Mouse (Mus musculus): ENCODE data around the gene Taf11. TPM values are rescaled to one million over a fixed set of nuclear protein-coding genes. Genes with fewer than 3 reads are reported as not detected.

Gene Taf11
- polyA plus RNA-seq (2015; fragmentation: Nextera tagmentation; extraction: Ambion mirVana) = 32.1 and 33.7 TPM in 2 replicates

DNA sequence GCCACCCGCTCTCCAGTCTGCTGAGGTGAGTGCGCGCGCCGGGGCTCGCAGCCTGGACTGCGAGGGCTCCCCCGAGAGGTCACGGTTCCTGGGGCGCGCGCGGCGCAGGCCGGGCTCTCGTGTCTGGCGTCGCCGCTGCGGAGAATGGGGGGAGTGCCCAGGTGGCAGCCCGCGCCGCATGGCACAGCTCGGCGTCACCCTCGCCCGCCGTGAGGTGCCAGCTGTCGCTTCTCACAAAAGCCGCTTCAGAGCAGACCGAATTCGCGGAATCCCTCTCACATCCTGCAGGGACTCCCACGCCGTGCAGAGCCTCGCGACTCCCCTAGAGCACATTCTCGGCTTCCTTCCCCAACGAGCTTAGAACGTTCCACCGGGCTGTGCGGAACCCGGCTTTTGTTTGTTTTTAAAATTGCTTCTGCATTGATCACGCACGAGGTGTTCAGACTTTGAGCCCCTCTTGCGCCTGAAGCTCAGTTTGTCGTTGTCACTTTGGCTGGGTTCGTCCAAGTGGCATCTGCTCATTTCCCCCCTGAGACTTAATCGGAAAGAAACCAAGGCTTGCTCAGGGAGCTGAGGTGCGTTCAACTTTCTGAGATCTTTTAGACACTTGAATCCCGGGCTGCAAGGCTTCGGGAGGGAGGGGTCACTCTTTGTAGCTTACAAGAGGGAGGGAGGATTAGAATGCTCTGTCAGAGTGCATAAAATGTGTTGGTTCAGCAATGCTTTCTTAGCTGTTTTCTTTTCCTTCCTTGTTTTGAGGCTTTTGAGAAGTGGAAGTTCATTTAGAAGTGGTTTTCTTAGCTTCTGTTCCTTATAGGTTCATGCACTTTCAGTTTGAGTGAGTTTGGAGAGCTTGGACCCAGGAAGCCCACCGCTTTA is at the start of gene Taf11:
Gene Taf11, minus strand, starts transcription at position 223 of the 879 bp plus-strand sequence.

DNA sequence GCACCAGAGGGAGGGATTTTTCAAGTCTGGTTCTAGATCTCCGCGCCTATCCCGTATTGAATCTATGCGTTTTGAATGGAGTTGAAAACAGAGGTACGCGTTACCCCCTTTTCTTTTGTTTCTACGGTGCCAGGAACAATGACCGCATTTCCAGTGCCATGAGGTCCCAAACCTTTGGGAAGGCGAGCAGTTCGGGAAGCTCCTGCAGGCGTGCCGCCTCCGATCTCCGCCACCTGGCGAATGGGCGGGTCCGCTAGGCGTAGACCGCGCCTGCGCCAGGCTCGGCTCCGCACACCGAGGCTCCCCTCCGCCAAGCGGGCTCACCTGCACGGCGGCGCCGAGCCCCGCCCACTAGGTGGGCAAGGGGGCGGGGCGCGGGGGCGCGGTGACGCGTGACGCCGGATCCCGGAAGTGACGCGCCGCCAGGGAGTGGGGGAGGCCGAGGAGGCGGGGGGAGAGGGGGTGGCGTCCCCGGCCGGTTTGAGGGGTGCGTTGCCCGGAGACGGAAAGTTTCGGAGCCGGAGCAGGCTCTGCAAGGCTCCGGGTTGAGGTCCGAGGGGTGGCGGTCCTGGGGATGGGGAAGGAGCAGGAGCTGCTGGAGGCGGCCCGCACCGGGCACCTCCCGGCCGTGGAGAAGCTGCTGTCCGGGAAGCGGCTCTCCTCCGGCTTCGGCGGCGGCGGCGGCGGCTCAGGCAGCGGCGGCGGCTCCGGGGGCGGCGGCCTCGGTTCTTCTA is 589 bp downstream of the Taf11 start, which contains the start of gene Anks1:
Gene Anks1, plus strand, starts transcription at position 419 of the 734 bp plus-strand sequence.

DNA sequence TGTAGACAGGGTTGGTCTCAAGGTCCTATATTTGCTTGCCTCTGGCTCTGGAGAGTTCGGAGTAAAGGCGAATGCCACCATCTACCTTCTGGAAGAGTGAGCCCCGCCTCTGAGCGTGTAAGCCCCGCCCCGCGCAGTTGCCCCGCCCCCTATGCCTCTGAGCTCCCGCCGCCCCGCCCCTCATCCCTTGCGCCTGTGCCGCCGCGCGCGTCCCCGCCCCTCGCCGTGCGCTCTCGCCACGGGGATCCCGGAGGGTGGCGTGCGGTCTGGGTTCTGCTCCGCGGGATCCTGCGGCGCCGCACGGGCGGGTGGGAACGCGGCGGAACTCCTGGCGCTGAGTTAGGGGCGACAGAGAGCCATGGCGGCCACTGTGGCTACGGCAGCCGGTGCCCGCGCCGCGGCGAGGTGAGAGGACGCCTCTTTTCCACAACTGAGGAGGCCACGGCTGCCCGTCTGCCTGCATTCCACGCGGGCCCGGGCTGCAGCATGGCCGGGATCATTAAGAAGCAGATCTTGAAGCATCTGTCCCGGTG is 53.3 kb downstream of the Taf11 start, which contains the start of gene Uhrf1bp1:
Gene Uhrf1bp1, plus strand, starts transcription at position 177 of the 533 bp plus-strand sequence.

Other genes with a start within 250 kb of the Taf11 start
- gene Spdef, start 180.9 kb downstream of the Taf11 start, polyA plus RNA-seq (2015; fragmentation: Nextera tagmentation; extraction: Ambion mirVana) = 0.12 TPM in 1 of 2 replicates, not detected in the other
- 26.5 and 26.8 TPM in 2 replicates for gene D17Wsu92e, start 89.2 kb downstream of the Taf11 start, polyA plus RNA-seq (2015; fragmentation: Nextera tagmentation; extraction: Ambion mirVana)
- gene Snrpc, start 71.7 kb downstream of the Taf11 start, polyA plus RNA-seq (2015; fragmentation: Nextera tagmentation; extraction: Ambion mirVana) = 222 and 225 TPM in 2 replicates
- gene Uhrf1bp1, start 53.4 kb downstream of the Taf11 start, polyA plus RNA-seq (2015; fragmentation: Nextera tagmentation; extraction: Ambion mirVana) = 3.2 and 3.5 TPM in 2 replicates
- gene Anks1, start 538 bp downstream of the Taf11 start, polyA plus RNA-seq (2015; fragmentation: Nextera tagmentation; extraction: Ambion mirVana) = 6.5 and 9.1 TPM in 2 replicates
- 0.46 TPM in 2 replicates for gene Tcp11, start 170.8 kb upstream of the Taf11 start, polyA plus RNA-seq (2015; fragmentation: Nextera tagmentation; extraction: Ambion mirVana)
- 0.29 and 0.30 TPM in 2 replicates for gene Scube3, start 232.3 kb upstream of the Taf11 start, polyA plus RNA-seq (2015; fragmentation: Nextera tagmentation; extraction: Ambion mirVana)